Mouse (Mus musculus): ENCODE data around the gene Eif2s1.

The Eif2s1 gene

DNA sequence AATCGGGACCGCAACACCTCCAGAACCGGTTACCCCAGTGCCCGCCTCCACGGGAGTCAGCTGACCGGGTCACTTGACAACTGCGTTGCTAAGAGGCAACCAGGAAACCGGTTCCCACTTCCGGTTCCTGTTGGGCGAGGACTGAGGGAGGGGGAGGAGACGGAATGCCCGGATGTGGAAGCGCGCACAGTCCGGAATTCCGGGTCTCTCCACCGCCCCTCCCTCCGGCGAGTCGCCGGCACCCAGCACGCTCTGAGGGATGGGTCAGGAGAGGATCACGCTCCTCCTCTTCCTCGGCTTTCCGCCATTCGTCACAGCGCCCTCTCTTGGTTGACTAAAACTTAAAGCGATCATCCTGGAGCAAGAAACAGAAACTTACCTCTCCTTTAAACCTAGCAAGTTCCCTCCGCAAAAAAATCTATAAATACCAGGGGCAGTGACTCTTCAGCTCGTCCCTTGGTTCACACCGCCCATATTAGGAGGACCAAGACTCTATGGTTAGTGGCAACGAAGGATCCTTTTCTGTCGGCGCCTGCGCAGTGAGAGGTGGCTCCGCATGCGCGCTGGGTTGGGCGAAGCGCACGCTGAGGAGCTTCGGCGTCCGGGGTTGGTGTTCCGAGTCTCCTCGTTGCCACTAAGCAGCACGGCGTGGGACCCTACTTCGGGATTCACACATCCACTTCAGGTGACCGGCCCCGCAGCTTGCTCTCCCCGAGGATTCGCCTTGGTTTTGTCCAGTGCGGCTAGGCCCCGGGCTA is at the start of gene Eif2s1, which contains the start of gene Atp6v1d:
Gene Eif2s1, plus strand, starts transcription at position 324 of the 758 bp plus-strand sequence.
Gene Atp6v1d, minus strand, starts transcription at position 143 of the 758 bp plus-strand sequence.
- peak; percentile 99 for DNase-seq

DNA sequence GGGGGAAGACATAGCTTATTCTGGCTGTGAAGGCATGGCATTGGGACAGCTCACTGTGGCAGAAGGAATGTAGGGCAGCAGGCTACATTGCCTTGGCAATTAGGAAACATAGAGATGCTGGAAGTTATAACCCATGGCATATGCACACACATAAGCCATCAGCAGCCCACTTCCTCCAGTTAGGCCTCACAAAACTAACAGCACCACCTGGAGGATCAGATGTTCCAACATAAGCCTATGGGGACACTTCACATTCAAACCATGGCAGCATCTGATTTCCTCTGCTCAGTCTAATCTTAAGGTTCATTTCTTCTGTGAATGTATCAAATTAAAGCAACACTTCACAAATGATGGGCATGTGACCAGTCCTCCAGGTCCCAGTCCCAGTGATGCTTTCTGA is 47.2 kb upstream of the Eif2s1 start:
- no peak for DNase-seq

DNA sequence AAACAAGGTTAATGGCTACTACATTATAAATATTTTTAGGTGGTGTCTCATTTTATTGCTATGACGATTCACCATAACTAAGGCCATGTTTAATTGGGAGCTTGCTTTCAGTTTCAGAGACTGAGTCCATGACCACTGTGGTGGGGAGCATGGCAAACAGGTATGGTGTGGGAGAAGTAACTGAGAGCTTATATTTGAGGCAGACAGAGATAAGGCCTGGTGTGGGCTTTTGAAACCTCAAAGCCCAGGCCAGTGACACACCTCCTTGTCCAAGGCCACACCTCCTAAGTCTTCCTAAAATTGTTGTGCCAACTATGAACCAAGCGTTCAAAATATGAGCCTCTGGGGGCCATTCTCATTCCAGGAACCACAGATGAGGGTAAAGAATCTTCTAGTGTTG is 27.1 kb upstream of the Eif2s1 start:
- DNase-seq = no peak

- peak; percentile 48 for DNase-seq
Observed at GRCm38 (mm10) chr12:78839906-78840305, 21.7 kb upstream of the Eif2s1 start.

GRCm38 (mm10) chr12:78842429-78842828 is 19.2 kb upstream of the Eif2s1 start:
- no peak for DNase-seq

DNA sequence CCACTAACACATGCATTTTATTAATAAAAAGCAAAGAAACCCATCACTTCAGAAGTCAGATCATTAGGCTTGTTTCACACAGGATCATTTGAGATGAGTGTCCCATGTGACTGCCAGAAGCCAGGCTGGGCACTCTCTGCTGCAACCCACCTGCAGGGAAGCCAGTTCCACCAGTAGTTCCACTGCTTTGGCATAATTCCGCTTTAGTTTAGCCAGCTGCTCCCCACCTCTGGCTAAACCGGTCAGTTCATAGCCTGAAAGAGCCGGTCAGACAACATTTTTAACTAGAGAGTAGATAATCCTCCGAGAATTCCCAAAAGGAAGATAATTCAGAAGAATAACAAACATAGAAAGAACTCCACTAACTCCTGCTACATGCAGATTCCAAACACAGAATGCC is 13.4 kb upstream of the Eif2s1 start:
- no peak for DNase-seq

GRCm38 (mm10) chr12:78860921-78861495 is 611 bp upstream of the Eif2s1 start:
- DNase-seq = no peak

DNA sequence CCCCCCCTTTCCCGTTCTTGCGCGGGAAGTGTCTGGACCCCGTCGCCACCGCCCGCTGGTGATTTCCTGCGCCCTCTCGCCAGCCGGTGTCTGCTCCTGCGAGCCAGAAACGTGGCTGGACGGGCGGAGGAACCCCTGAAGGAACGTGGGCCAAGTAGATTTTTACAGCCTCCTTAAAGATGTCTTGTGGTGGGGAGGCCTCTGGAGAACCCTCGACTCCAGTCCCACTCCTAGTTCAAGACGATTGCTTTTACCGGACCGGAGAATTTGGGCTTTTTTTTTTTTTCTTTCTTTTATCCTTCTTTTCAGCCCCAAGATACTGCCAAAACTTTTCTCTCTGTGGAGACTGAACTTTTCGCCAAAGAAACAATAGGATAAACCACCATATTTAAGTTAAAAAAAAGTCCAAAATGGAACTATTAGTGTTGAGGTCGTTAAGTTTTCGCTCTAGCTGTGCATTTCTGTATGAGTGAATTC is 673 bp downstream of the Eif2s1 start:
- no peak for DNase-seq

- DNase-seq = no peak
Observed at GRCm38 (mm10) chr12:78865434-78865833, 3.8 kb downstream of the Eif2s1 start.

GRCm38 (mm10) chr12:78868115-78868514 is 6.5 kb downstream of the Eif2s1 start:
- no peak for DNase-seq

GRCm38 (mm10) chr12:78874581-78874980 is 13.0 kb downstream of the Eif2s1 start:
- DNase-seq = no peak

DNA sequence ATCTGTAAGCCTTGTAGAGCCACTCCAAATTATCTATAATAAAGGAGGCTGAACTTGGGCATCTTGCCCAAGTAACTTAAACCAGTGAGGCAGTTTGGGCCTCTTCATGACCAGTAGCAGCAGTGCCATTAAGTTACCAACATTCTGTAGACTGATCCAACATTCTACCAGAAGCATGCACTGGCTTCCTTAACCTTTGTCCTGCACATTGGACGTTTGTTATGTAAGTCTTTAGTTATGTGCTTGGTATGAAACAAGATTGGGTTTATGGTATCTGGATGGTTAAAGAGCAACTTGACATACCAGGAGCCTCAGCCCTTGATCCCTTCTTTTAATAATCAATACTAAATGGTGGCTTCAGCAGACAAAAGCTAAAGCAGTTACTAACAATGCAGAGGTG is 28.4 kb downstream of the Eif2s1 start:
- no peak for DNase-seq

GRCm38 (mm10) chr12:78891149-78891548 is 29.5 kb downstream of the Eif2s1 start:
- DNase-seq = no peak

- DNase-seq = no peak
Observed at GRCm38 (mm10) chr12:78897861-78898260, 36.2 kb downstream of the Eif2s1 start.

DNA sequence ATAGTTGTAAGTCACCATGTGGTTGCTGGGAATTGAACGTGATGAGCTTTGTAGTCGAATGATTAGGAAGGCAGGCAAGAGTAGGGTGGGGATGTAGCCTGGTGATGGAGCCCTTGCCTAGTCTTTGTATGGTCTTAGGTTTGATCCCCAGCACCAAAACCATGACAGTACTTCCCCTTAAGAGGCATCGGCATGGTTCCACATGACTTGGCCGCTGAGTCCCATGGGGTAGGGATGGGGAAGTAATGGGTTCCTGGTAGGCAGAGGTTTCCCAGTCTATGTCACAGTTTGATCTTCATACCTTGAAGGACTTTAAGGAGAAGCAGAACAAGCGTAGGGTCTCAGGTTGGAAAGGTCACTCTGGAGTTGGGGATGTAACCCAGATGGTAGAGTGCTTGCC is 39.8 kb downstream of the Eif2s1 start:
- no peak for DNase-seq

DNA sequence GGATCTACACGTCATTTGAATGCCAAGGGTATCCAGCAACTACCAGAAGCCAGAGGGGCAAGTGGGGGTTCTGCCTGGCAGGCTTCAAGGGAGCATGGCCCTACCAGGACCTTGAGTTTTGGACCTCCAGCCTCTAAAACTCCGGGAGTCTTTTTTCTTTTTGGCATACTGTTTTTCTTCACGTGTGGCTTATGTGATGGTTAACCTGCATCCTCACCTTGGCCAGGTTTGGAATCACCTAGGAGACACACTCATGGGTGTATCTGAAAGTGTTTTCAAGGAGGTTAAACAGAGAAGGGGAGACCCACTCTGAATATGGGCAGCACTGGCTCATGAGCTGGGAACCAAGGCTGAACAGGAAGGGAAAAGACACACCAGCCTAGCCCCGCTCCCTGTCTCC is 41.7 kb downstream of the Eif2s1 start:
- no peak for DNase-seq

GRCm38 (mm10) chr12:78904499-78904898 is 42.9 kb downstream of the Eif2s1 start:
- no peak for DNase-seq

GRCm38 (mm10) chr12:78906707-78907162 is 45.1 kb downstream of the Eif2s1 start, which contains the start of gene Plek2:
Gene Plek2, minus strand, starts transcription at chr12:78906964.
- peak; percentile 83 for DNase-seq

- no peak for DNase-seq
Observed at GRCm38 (mm10) chr12:78908081-78908605, 46.5 kb downstream of the Eif2s1 start.

DNA sequence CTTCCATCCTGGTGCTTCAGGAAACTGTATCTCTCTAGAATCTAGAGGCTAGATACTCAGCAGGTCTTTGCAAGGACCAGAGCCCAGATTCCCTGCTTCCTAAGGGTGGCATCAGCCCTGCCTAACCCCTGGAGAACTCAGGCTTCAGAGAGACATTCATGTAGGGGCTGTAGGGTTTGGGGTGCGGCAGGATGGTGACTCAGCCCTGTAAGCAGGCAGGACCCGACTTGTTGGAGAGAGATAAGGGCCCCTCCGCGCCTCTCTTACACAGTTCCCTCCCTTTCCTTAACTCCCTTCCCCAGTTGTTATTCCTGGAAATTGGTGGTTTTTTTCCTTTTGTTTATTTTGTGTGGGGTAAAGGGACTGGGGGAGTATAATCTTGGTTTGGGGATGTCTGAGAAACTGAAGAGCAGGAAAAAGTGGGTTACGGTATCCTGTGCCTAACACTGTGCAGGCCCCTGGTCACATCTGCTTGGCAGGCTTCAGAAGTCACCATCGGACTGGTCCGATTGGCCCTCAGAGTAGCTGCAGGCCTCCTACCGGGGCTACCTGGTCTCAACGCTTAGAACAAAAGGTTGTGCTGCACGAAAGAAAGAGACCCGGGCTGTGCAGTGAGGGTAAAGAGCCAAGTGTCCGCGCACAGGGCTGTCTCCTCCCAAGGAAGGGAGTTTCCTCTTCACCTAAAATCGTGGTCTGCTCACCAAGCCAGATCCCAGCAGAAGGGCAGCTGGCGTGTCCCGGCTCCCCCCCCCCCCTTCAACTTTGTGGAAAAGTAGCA is 49.3 kb downstream of the Eif2s1 start:
- no peak for DNase-seq

DNA sequence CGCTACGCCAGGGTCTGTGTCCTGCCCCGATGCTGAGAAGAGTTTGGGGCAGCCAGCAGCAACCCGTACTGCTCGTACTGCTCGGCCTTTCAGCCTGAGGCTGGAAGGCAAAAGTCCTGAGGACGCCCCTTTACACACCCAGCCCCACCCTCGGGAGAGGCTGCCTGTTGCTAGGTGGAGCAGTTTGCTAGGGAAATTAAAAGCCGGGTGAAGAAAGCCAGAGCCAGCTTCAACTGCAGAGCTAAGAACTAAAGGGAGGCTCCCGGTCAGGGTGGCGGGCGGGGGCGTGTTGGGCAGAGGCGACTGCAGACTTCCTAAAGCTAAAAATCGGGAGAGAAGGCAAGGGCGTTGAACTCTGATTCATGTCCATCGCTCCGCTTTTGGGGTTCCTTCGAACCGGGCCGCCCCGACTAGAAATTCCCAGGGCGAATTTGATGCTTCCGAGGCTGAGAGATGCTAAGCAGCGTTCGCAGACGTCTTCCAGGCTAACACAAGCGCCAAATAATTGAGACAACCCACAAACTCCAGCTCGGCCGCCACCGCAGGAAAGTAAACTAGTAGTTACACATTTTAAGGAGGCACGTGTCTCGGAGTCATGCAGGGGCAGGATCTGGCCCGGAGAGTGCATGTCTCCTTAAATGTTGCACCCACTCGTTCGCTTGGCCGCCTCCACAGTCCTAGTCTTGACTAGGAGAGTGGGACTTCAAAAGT is 50.2 kb downstream of the Eif2s1 start:
- peak; percentile 32 for DNase-seq

DNA sequence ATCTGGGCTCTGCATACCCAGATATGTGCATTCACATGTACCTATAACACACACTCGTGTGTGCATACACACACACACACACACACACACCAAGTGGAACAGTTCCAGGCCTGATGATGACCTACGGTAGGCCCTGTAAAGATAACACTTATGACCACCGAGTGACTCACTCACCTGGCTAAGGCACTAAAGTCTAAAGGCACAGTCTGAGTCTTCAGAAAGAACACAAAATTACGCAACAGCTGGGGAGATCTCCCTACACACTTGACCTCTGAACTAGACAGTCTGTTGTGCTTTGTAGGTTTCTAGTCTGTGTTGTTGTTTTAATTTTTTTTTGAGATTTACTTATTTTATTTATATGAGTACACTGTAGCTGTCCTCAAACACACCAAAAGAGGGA is 52.8 kb downstream of the Eif2s1 start:
- no peak for DNase-seq

Measured in kidney, postnatal 14 days (tissue).